Mouse (Mus musculus): Measurements from ENCODE around the gene Rffl.
A peak's percentile ranks its signal among the peaks of the same experiment; 100 is the strongest.

The Rffl gene

GRCm38 (mm10) chr11:82764438-82764924, 106.5 kb downstream of the Rffl start:
- DNase-seq (ENCODE audit: low spot score) = no peak

- DNase-seq (ENCODE audit: low spot score) = peak; percentile 95
Measured at GRCm38 (mm10) chr11:82763742-82764437, 107.1 kb downstream of the Rffl start, which contains the start of the genes Cct6b and Zfp830. TSS of gene Cct6b (minus strand) at chr11:82764321. TSS of gene Zfp830 (plus strand) at chr11:82764345.

GRCm38 (mm10) chr11:82763261-82763660, 107.7 kb downstream of the Rffl start:
- DNase-seq (ENCODE audit: low spot score) = no peak

- DNase-seq (ENCODE audit: low spot score) = no peak
Measured at GRCm38 (mm10) chr11:82762286-82762829, 108.7 kb downstream of the Rffl start.

GRCm38 (mm10) chr11:82755919-82756318, 115.1 kb downstream of the Rffl start:
- no peak for DNase-seq (ENCODE audit: low spot score)
